Mouse (Mus musculus): ENCODE measurements around the gene Sphkap. TPM values are rescaled to one million over a fixed set of nuclear protein-coding genes. Genes with fewer than 3 reads are reported as not detected.

Gene Sphkap
- polyA plus RNA-seq, 1 experiment from 2014 or later: 1.4 TPM

DNA sequence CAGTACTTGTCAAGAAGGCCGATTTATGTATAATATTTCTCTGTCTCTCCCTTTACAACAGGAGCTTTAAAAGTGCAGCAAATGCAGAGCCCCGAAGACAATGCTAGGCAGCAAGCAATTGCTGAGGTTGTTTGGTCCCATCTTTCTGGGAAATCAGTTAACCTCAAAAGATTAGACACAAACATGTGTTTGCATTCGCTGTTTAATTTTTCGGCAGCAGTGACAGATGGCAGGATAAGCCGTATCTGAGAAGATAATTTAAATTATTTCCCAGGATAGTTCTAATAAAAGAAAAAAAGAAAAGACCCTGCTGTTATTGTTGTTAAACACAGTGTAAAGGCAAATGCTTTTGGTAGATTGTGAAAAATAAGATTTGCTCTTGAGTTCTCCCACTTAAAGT lies 41.5 kb downstream of the Sphkap start:
- no peak overlapping the region for H3K27ac ChIP-seq
- no peaks in the 10 kb centered on the region for H3K36me3 ChIP-seq
- 87% methylated on average over 5 of the region's 5 CpGs for WGBS
- no peaks in the 10 kb centered on the region for H3K27me3 ChIP-seq
- H3K4me3 ChIP-seq: no peak overlapping the region
- ATAC-seq (ENCODE audit: insufficient number of reproducible peaks, low FRiP score, low TSS enrichment, low read depth): no peak
- no peak overlapping the region for H3K9ac ChIP-seq
- no peaks in the 10 kb centered on the region for H3K9me3 ChIP-seq
- H3K4me2 ChIP-seq: no peak overlapping the region
- no peaks in the 10 kb centered on the region for H3K4me1 ChIP-seq

- H3K9me3 ChIP-seq: no peaks in the 10 kb centered on the region
- no peak overlapping the region for H3K27ac ChIP-seq
- no peaks in the 10 kb centered on the region for H3K4me1 ChIP-seq
- 80% methylated on average over 6 of the region's 6 CpGs for WGBS
- no peak overlapping the region for H3K4me3 ChIP-seq
- ATAC-seq (ENCODE audit: insufficient number of reproducible peaks, low FRiP score, low TSS enrichment, low read depth): no peak
- no peak overlapping the region for H3K4me2 ChIP-seq
- no peaks in the 10 kb centered on the region for H3K27me3 ChIP-seq
- H3K36me3 ChIP-seq: no peaks in the 10 kb centered on the region
- H3K9ac ChIP-seq: no peak overlapping the region
Measured at GRCm38 (mm10) chr1:83362168-83362567, 45.8 kb downstream of the Sphkap start.

GRCm38 (mm10) chr1:83346453-83346852 lies 61.5 kb downstream of the Sphkap start:
- ATAC-seq (ENCODE audit: insufficient number of reproducible peaks, low FRiP score, low TSS enrichment, low read depth): no peak
- Histone ChIP-seq H3K4me2 (no peak overlapping the region), H3K36me3 (no peaks in the 10 kb centered on the region), H3K27me3 (no peaks in the 10 kb centered on the region), H3K4me3 (no peak overlapping the region), H3K9ac (no peak overlapping the region), H3K4me1 (no peaks in the 10 kb centered on the region), H3K9me3 (no peaks in the 10 kb centered on the region), H3K27ac (no peak overlapping the region)
- WGBS: 88% methylated on average over 1 of the region's 1 CpGs

DNA sequence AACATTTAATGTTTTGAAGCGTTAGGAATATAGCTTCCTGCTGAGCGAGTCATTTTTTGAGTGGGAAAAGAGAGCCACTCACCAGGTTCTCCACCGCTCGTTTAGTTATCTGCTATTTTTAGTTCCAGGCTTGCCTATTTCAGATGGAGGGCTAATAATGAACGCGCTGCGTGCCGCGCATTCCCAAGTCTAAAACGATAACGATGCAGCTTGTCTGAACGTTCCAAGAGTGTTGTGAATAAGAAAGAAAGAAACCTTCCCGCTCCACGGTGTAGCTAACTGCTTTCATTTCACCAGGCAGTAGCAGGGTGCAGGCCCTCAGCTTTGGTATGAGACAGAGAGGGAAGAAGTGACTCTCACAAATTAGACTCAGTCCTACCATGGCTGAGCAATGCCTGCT lies 62.4 kb downstream of the Sphkap start:
- 62% methylated on average over 14 of the region's 14 CpGs for WGBS
- ATAC-seq (ENCODE audit: insufficient number of reproducible peaks, low FRiP score, low TSS enrichment, low read depth): no peak
- H3K9me3 ChIP-seq: no peaks in the 10 kb centered on the region
- H3K4me3 ChIP-seq: no peak overlapping the region
- no peak overlapping the region for H3K27ac ChIP-seq
- no peak overlapping the region for H3K9ac ChIP-seq
- no peak overlapping the region for H3K4me2 ChIP-seq
- no peaks in the 10 kb centered on the region for H3K36me3 ChIP-seq
- H3K4me1 ChIP-seq: no peaks in the 10 kb centered on the region
- H3K27me3 ChIP-seq: no peaks in the 10 kb centered on the region

GRCm38 (mm10) chr1:83345069-83345468 lies 62.9 kb downstream of the Sphkap start:
- no peak overlapping the region for H3K4me2 ChIP-seq
- 56% methylated on average over 3 of the region's 3 CpGs for WGBS
- H3K4me1 ChIP-seq: no peaks in the 10 kb centered on the region
- H3K27me3 ChIP-seq: no peaks in the 10 kb centered on the region
- H3K36me3 ChIP-seq: no peaks in the 10 kb centered on the region
- no peak overlapping the region for H3K27ac ChIP-seq
- H3K9ac ChIP-seq: no peak overlapping the region
- no peak overlapping the region for H3K4me3 ChIP-seq
- ATAC-seq (ENCODE audit: insufficient number of reproducible peaks, low FRiP score, low TSS enrichment, low read depth): no peak
- no peaks in the 10 kb centered on the region for H3K9me3 ChIP-seq

GRCm38 (mm10) chr1:83342726-83343250 lies 65.2 kb downstream of the Sphkap start:
- H3K9me3 ChIP-seq: no peaks in the 10 kb centered on the region
- WGBS: 65% methylated on average over 4 of the region's 4 CpGs
- H3K9ac ChIP-seq: no peak overlapping the region
- no peak for ATAC-seq (ENCODE audit: insufficient number of reproducible peaks, low FRiP score, low TSS enrichment, low read depth)
- no peaks in the 10 kb centered on the region for H3K27me3 ChIP-seq
- H3K4me2 ChIP-seq: no peak overlapping the region
- H3K4me1 ChIP-seq: no peaks in the 10 kb centered on the region
- H3K4me3 ChIP-seq: no peak overlapping the region
- no peaks in the 10 kb centered on the region for H3K36me3 ChIP-seq
- H3K27ac ChIP-seq: no peak overlapping the region

GRCm38 (mm10) chr1:83339358-83339757 lies 68.6 kb downstream of the Sphkap start:
- Histone ChIP-seq H3K4me1 (no peaks in the 10 kb centered on the region), H3K4me3 (no peak overlapping the region), H3K27ac (no peak overlapping the region), H3K36me3 (no peaks in the 10 kb centered on the region), H3K9me3 (no peaks in the 10 kb centered on the region), H3K4me2 (no peak overlapping the region), H3K27me3 (no peaks in the 10 kb centered on the region), H3K9ac (no peak overlapping the region)
- no peak for ATAC-seq (ENCODE audit: insufficient number of reproducible peaks, low FRiP score, low TSS enrichment, low read depth)
- WGBS: 78% methylated on average over 3 of the region's 3 CpGs

DNA sequence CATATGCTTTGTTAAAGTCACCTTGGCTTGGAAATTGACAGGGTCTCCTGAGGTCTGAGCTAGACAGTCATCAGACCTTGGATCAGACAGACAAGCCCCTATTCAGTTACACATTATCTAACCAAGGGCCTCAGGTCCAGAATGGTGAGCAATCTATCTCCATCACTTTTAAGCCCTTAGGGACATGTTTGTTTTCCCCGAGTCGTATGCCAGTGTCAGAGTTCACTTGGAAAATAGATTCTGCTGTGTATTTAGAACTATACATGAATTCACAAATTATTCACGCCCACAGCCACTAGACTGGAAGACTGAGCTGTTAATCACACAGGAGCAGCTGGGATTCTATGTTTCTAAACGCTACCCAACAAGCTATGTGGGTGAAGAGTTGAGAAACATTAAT lies 91.1 kb downstream of the Sphkap start:
- Histone ChIP-seq H3K27me3 (no peaks in the 10 kb centered on the region), H3K9ac (no peak overlapping the region), H3K4me2 (no peak overlapping the region), H3K4me3 (no peak overlapping the region), H3K9me3 (no peaks in the 10 kb centered on the region), H3K36me3 (no peaks in the 10 kb centered on the region), H3K4me1 (no peaks in the 10 kb centered on the region), H3K27ac (no peak overlapping the region)
- ATAC-seq (ENCODE audit: insufficient number of reproducible peaks, low FRiP score, low TSS enrichment, low read depth): no peak
- 62% methylated on average over 4 of the region's 4 CpGs for WGBS

DNA sequence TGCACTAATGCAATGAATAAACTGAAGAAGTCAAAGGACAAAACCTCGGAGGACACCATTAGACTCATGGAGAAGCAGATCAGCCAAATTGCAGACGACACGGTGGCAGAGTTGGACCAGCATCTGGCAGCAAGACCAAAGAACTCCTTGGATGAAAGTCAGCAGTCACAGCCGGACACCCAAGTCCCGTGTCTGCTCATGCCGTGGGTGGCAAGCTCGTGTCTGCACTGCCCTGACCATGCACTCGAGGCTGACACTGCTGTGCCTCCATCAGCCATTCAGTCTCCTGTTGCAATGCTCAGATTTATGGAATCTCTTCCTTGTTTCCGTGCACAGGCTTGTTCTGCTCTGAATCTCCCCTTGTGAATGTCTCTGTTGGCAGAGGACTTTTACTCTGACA lies 92.9 kb downstream of the Sphkap start:
- WGBS: 80% methylated on average over 9 of the region's 9 CpGs
- no peaks in the 10 kb centered on the region for H3K9me3 ChIP-seq
- H3K4me3 ChIP-seq: no peak overlapping the region
- H3K36me3 ChIP-seq: no peaks in the 10 kb centered on the region
- H3K9ac ChIP-seq: no peak overlapping the region
- no peaks in the 10 kb centered on the region for H3K4me1 ChIP-seq
- H3K27me3 ChIP-seq: no peaks in the 10 kb centered on the region
- H3K27ac ChIP-seq: no peak overlapping the region
- ATAC-seq (ENCODE audit: insufficient number of reproducible peaks, low FRiP score, low TSS enrichment, low read depth): no peak
- no peak overlapping the region for H3K4me2 ChIP-seq

DNA sequence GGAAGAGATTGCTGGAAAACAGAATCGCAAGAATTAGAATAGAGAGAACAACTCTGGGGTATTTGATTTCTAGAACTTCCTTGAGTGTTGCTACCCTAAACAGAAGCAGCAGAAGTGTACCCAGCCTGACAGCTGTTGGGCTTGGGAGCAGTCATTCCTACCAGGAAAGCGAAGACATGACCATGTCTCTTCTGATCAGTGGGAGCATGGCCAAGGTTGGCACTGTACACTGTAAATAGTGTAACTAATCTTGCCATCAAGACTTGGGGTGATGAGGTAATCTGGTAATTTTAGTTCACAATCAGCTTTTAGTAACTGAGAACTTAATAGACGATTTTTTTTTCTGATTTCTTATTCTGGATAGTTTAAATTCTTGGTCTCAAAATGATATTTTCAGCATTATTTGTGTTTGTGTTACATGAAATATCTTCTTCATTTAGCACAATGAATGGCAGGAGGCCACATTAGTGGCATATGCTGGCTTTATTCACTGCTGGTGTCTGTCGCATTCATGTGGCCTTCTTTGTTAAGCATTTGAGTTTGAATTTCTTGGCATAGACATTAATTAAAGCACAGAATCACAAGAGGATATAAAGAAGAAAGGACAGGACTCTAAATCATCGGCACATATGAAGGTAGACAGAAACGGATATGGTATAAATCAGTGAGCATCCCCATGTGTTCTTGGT lies 96.2 kb downstream of the Sphkap start:
- Histone ChIP-seq H3K9me3 (no peaks in the 10 kb centered on the region), H3K4me2 (no peak overlapping the region), H3K36me3 (no peaks in the 10 kb centered on the region), H3K4me3 (no peak overlapping the region), H3K4me1 (no peaks in the 10 kb centered on the region), H3K9ac (no peak overlapping the region), H3K27ac (no peak overlapping the region), H3K27me3 (no peaks in the 10 kb centered on the region)
- no peak for ATAC-seq (ENCODE audit: insufficient number of reproducible peaks, low FRiP score, low TSS enrichment, low read depth)
- 76% methylated on average over 6 of the region's 6 CpGs for WGBS

- 56% methylated on average over 6 of the region's 6 CpGs for WGBS
- no peak for ATAC-seq (ENCODE audit: insufficient number of reproducible peaks, low FRiP score, low TSS enrichment, low read depth)
- no peaks in the 10 kb centered on the region for H3K9me3 ChIP-seq
Measured at GRCm38 (mm10) chr1:83297137-83298076, 110.6 kb downstream of the Sphkap start.

DNA sequence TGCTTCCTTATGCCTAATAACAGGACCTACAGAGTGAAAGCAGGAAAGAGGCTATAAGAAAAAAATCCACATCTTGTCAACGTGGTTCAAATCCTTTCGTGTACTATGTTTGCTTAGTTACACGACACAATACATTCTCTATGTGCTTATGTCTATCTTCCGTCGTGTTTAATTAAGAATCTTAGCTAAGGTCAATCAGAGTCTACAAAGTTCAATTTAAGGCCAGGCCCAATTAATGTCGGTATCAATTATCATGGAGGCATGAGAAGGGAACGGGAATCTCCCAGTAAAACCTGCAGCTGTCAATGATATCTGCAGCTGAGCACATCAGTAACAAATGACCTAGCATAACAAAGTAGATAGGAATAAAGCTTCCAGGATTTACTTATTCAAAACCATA lies 122.1 kb downstream of the Sphkap start:
- Histone ChIP-seq H3K4me1 (no peaks in the 10 kb centered on the region), H3K27me3 (no peaks in the 10 kb centered on the region), H3K9me3 (no peaks in the 10 kb centered on the region), H3K4me2 (no peak overlapping the region), H3K4me3 (no peak overlapping the region), H3K36me3 (no peaks in the 10 kb centered on the region), H3K27ac (no peak overlapping the region), H3K9ac (no peak overlapping the region)
- WGBS: 80% methylated on average over 7 of the region's 7 CpGs
- no peak for ATAC-seq (ENCODE audit: insufficient number of reproducible peaks, low FRiP score, low TSS enrichment, low read depth)

More at GRCm38 (mm10) chr1:83297137-83298076, 110.6 kb downstream of the Sphkap start:
- Histone ChIP-seq H3K4me3 (no peak overlapping the region), H3K4me2 (no peak overlapping the region), H3K27me3 (no peaks in the 10 kb centered on the region), H3K4me1 (0 out of 2 replicates have a peak, but pooled peaks cover 3% of the 10 kb centered on the region), H3K36me3 (no peaks in the 10 kb centered on the region), H3K9ac (no peak overlapping the region), H3K27ac (no peak overlapping the region)

Measured in limb, embryonic 15.5 days (tissue).